Mouse (Mus musculus): ENCODE data around the gene Tex35. TPM values are rescaled to one million over a fixed set of nuclear protein-coding genes. Genes with fewer than 3 reads are reported as not detected.

Tex35 gene
- total RNA-seq, 2 experiments from 2014 or later = not detected

DNA sequence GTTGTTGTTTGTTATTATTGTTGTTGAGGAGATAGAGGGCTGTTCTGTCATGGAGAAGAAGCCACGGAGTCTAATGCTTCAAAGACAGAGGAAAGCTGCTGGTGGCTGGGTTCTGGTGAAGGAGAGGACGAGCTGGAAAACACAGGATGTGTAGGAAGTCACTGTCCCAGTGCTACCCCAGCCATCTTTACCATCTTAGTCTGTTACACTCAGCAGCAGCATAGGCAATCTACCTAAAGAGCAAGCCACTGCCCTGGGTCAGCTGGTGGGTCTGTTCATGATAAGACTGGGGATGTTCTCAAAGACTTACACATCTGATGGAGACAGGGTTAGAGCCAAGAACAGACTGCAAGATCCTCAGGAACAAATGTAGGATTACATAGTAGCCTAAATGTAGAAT, 58.6 kb downstream of the Tex35 start:
- no peak for DNase-seq

Other genes with a start within 250 kb of the Tex35 start
- gene Ralgps2, start 169.1 kb downstream of the Tex35 start, total RNA-seq (2021) = 10 to 100 TPM; 71.0 to 78.7 TPM

All from layer of hippocampus, postnatal 36 days (tissue).